Mouse (Mus musculus) layer of hippocampus, adult 9-11 months (tissue): ENCODE data around the gene St6galnac3.

ENCODE experiments used
- DNase-seq: peaks from one replicate; pipeline ENCODE4 v3.0.0; 2022

The St6galnac3 gene

DNA sequence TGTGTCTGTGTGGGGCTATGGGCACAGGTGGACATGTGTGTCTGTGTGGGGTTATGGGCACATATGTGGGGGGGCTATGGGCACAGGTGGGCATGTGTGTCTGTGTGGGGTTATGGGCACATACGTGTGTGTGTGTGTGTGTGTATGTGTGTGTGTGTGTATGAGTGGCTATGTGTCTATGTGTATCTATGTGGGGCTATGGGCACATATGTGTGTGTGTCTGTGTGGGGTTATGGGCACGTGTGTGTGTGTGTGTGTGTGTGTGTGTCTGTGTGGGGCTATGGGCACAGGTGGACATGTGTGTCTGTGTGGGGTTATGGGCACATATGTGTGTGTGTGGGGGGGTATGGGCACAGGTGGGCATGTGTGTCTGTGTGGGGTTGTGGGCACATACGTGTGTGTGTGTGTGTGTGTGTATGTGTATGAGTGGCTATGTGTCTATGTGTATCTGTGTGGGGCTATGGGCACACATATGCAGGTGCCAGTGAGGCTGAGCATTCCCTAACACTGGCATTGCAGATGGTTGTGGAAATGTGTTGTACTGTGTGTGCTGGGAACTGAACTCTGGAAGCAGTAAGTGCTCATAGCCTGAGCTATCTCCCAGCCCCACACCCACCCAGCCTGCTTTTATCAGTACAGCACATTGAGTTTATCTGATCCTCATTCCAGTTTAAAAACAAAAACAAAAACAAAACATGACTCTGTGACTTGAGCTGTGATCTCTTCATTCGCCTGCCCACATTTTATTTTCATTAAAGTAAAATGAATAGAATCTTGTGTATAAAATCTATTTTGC, 8.6 kb upstream of the St6galnac3 start:
- no peak for DNase-seq

DNA sequence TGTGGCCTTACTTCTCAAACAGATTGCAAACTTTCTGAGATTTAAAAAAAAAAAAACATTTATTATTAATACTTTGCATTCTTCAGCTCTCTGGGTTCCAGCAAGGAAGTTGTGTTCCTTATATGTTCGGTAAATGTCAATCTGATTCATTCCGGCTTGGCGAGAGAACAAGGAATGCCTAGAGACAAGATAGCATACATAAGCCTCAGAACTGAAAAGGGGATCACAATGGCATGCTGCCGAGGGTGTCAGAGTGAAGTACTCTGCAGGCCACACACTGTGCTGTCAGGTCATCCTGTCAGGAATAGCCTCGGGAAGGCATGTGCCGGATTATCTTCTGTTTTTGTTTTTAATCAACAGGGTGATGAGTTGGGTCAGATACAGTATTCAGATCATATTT, 7.8 kb upstream of the St6galnac3 start:
- DNase-seq, result no peak

DNA sequence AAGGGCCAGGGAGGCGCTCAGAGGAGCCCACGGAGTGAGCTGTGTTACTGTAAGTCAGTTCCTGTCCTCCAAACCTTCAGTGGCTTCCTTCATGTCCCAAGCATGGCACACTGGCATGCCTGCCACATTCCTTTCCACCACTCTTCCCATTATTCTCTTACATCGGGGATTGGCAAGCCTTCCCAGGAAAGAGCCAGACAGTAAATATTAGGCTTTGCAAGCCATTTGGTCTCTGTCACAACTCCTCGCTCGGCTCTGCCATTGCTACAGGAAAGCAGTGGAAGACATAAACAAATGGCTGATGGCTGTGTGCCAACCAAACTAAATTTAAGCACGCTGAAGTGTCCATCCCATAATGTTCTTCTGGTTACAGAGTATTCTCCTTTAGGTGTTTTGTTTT, 7.1 kb upstream of the St6galnac3 start:
- no peak for DNase-seq

DNA sequence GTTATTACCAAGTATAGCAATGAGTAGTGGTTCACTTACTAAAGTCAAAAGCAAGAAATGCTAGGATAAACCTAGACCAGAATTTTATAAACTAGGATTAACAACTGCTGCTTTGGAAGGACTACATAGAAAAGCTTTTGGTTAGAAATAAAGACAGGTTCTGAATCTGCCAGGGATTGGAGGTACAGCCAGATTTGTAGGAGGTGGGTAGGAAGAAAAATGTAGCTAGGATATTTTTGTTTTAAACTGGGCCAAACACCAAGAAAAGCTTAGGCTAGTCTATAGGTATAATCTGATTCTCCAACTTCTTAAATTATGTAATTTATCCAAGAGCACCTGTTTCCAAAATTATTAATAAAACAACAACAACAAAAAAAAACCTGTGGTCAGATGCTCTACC, 3.6 kb upstream of the St6galnac3 start:
- no peak for DNase-seq

DNA sequence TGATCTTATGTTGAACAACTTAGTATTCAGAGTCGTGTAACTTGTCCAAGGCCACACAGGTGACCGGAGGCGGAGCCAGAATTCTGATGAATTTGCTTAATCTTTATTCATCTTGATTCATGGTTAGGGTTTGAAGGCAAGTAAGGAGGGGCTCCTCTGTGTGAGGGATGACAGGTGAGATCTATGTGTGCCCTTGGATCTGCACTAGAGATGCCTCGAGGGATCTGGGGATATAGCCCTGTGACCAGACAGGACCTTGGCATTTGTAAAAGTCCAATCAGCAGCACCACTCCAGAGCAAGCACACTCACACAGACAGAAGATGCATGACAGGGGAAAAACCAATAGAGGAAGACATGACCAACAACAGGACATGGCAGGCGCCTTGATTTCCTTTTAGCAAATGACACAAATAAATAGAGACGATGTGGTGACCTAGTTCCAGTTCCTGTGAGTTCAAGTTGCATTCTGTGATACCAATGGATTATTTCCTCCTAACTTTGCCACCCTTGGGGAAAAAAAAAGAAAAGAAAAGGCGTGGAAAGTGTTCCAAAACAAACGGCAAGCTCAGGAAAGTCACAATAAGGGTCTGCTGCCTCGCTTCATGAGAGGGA, 1.4 kb downstream of the St6galnac3 start:
- DNase-seq, result no peak

DNA sequence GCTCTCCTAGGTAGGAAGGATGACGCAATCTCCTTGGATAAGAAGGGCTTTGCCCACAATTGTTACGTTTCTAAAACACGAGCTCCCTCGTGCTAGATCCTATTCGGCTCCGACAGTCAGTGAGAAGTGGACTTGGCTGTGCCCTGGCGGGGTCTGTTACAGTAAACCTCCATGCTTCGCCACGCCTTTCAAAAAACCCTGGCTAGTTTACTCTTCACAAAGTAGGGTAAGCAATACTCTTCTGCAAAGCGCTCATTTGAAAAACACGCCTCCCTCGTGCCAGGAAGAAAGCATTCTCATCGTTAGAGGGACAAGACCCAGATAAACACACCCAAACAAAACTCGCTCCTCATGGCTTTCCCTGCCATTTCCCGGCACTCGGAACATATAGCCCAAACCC, 3.4 kb downstream of the St6galnac3 start:
- no peak for DNase-seq

DNA sequence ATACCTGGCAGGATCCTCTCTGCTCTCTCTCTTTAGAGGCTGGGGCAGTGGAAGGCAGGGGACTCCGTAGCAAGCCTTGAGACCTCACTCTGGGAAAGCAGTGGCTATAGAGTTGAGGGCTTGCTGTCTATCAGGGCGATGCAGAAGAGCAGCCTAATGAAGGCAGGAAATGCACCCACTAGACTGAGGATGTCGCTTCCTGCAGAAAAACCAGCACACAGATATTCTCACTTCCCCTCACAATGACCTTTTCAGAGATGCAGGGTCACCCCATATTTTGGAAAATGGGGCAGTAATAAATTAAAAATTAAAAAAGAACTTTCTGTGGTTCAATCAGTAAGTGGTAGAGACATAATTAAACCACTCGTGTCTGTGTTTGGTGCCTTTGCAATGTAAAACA, 4.1 kb downstream of the St6galnac3 start:
- no peak for DNase-seq

DNA sequence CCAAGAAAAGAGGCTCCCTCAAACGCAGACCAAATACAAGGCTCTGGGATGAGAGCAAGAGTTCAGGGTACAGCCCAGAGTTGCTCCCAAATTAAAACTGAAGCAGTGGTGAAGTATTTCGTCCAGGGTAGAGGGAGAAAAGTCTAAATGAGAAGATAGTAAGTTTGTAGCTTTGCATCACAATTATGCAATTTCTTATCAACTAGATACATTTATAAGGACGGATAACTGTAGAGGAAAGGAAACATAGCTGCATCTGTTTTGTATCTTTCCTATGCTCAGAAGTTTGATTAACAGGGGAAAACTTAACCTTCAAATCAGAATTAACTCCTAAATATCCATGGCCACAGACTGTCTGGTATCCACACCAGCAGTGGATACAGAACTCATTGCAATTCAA, 4.7 kb downstream of the St6galnac3 start:
- no peak for DNase-seq

DNA sequence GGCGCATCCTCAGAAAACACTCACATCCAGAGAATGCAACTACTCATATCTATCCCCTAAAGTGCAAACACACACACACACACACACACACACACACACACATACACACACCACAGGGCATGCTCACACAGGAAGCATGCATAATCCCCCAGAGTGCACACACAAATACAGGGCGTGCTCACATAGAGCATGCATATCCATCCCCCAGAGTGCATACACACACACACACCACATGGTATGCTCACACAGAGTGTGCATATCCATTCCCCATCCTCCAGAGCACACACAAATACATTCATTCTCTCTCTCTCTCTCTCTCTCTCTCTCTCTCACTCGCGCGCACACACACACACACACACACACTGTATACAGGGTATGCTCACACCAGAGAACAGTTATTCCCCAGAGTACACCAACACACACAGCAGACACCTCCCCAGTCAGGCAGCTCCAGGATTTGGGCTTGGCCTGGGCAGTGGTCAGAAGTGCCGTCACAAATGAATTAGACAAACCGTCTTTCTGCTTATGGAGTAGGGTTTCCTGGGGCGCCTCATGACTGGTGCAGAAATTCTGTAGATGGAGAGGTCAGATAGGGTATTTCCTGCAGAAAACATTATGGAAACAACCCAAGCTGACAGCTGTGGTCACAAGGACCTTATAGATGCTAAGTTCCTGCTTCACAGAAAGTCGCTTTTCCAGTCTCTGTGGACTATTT, 5.6 kb downstream of the St6galnac3 start:
- no peak for DNase-seq

DNA sequence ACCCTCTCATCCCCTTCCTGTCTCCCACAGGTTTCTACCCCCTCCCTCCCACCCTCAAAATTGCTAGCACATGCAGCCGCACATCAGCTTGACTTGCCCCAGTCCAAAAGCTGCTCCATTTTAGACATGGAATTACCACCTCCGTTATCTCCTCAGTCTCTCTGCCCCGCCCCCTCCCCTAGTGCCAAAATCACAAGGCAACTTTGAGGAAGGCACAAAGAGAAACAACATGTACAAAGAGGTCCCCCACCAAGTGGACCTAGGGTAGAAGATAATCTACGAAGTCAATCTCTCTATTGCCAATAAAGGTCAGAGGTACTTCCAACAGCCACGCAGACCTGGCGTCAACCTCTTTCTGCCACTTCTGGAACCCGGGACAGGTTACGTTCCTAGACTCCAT, 6.2 kb downstream of the St6galnac3 start:
- no peak for DNase-seq

DNA sequence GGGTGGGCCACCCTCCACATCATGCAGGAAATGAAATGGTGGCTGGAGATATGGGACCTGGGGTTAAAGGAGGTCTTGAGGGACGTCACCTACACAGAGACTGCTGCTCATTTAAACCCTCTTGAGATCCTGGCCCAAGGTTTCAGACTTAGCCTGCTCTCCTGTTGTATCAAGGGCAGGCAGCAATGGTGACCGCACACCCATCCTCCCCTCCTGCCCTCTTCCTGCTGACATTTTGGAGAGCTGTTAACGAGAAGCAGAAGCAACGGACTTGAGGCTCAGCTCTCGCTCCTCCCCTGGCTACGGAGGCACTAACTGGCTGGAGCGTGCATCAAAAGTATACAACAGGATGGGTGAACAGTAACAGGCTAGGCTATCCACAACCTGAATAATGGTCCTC, 7.2 kb downstream of the St6galnac3 start:
- no peak for DNase-seq

DNA sequence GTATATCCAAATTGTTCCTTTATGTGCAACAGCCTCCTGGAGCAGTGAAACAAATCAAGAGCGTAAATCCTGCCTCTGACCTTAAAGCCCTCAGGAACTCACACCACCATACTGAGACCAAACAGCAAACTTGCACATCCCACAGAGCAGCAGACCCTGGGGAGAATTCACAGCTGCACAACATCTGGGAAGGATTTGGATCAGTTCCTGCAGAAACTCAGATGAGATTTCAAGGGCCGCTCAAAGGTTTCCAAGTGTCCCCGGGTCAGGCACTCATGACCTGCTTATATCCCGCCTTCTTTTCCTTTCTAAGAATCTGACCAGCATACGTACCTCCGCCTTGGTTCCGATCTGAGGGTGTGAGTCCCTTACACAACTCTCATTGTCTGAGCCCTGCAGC, 9.3 kb downstream of the St6galnac3 start:
- DNase-seq, result no peak

DNA sequence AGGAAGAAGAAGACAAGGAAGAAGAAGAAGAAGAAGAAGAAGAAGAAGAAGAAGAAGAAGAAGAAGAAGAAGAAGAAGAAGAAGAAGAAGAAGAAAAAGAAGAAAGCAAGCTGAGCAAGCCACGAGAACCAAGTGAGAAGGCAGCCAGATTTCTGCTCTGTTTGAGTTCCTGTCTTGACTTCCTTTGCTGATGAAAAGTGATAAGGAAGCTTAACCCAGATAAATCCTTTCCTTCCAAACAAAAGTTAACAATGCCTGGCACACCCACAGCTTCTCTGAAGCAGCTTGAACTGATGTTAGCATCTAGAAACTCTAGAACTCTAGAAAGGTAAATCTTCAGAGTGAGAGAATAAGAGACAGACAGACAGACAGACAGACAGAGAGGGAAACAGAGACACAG, 14.4 kb downstream of the St6galnac3 start:
- DNase-seq, result no peak

DNA sequence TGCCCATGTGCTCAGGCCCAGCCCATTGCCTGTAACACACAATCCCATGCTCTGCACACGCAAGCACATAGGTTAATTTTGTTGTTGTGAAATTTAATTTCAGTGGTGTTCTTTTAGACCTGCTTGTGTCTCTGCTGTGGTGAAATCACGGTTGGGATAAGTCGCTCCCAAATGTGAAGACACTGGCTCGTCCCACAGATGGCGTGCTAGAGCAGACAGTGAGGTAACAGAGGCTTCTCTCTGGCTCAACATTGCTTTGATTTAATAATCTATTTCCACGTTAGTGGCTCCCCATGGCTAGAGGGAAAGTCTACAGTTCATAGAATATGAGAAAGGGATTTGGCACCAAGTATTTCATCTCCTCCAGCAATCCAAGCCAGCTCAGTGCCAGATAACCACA, 17.3 kb downstream of the St6galnac3 start:
- no peak for DNase-seq

DNA sequence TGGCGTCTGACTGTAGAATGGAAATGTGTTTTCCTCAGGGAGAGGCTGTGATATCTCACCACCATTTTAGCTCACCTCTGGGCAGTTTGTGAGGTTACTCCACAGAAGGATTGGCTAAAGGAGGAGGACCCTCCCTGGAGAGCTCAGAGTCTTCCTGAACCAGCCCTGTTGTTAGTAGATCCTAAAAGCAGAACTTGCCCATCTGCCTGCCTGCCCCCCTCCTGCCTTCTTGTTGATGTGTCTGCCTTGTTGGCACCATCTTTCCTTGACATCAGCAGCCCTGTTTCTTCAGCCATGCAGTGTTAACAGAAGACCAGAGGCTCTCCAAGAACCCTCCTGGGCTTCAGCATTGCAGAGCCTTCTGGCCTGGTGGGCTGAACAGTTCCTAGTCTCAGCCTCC, 18.1 kb downstream of the St6galnac3 start:
- DNase-seq, result no peak

DNA sequence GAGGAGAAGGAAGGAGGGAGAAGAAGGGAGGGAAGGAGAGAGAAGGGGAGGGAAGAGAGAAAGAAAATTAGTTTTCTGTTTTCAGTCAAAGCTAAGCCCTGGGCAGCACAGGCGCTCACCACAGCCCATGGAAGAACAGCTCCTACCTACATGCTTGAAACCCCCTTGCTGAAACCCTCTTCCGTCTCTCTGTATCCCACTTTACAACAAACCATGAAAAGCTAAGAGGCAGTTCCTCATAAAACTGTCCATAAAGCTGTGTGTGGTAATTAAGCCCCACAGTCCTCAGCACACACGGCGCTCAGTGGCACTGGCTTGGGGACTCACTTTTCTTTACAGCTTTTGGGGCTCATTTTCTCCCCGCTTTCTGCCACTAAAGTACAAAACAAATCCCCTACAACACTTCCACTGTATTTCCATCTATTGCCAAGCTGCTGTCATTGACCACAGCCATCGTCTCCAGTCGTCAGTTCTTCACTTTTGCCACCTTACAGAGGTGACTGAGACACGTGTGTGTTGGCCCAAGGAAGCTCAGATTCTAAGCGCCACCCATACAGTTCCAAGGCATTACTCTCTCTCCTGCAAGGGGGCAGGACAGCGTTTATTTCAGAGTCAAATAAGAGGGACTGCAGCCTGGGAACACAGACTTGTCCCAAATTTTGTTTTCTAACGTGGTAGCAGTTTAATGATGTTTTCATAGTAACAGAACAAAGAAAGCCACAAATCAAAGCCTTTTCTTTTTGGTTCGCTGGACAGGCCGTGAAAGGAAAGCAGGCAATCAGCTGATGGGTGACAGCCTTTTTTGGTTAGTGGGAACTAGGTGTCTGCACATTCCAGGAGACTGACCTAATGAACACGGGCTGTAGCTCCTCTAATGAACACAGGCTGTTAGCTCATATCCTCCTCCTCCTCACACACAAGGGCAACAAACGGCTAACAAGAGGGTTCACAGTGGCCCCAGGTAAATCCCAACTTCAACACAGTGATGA, 22.9 kb downstream of the St6galnac3 start:
- DNase-seq, result no peak

DNA sequence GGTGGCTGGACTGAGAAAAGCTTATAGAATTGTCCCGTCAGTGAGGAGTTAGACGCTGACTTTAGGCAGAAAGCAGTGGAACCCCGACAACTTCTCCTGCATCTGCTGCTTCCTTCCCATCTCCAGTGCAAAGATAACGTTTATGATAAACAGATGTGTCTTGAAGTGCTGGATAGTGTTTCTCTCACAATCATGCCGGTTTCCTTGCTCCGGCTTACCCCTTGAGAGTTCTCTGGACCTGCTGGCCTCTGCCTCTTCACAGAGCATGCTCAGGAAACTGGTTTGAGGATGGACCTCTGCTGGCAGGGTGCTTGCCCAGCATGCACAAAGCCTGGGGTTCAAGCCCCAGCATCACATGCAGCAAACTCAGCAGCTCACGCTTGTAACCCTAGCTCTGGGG, 23.8 kb downstream of the St6galnac3 start:
- DNase-seq, result no peak

DNA sequence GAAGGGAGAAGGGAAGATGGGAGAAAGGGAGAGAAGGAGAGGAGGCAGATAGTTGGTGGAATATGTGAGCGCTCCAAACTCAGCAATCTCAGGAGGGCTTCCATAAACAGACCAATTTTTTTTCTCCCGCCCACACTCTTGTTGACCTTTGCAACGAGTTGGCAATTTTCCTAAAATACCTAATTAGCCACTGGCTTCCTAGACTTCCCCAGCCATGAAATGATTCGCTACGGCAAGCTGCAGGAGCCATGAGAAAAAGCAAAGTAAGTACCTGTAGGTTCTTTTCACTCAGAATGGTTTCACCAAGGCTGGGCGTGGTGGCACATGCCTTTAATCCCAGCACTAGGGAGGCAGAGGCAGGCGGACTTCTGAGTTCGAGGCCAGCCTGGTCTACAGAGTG, 25.9 kb downstream of the St6galnac3 start:
- no peak for DNase-seq

DNA sequence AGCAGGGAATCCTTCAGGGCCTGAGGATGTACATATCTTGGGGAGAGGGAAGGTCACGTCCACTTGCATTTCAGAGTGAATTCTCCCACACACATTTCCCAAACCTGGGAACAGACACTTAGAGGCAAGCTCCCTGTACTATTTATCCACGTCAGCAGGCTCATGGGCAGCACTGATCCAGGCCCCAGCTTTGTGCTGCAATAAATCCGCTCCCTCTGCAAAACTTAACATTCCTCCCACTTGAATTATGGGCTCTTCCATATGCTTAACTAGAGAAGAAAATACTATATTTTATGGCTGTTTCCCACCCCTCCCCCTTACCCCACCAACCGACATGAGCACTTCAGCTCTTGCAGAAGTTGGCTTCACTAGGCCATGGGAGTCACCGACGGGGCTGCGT, 32.0 kb downstream of the St6galnac3 start:
- DNase-seq, result no peak

DNA sequence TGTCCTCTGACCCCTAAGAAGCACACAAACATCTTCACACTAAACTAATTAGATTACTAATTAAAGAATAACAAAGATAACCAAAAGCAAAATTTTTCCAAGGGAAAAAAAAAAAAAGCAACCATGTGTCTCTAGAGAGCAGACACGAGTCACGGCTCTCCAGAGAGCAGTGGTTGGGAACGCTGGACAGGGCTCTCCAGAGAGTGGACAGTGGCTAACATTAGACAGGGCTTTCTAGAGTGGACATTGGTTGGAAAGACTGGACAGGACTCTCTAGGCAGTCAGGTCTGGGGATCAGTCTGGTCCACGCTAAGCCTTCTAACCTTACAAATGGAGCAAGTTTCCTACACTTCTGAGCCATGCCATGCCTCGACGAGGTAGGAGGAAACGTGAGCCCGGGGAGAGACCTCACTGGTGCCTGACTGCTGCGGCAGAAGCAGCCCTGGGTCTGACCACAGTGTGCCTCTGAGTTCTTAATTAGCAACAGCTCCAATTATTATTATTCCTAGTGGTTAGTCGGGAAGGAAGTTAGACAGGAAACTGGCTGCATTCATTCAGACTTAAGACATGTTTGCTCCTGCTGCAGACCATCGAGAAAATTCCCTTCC, 32.7 kb downstream of the St6galnac3 start:
- DNase-seq, result no peak

DNA sequence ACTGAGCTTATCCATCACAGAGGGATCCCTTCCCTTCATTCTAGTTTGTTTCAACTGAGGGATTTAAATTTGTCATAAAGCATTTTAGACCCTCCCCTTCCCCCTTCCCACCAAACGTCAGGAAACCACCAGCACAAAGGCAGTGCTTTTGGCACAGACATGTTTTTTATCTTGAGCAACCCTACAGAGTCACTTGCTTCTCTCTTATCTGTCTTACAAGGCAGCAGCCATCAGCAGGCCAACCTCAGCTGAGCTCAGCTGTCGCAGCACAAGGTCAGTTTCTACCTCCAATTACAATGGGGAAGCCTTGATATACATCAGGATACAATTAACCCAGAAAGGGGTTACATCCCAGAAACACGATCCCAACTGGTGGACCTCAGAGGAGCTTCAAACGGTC, 33.4 kb downstream of the St6galnac3 start:
- no peak for DNase-seq

DNA sequence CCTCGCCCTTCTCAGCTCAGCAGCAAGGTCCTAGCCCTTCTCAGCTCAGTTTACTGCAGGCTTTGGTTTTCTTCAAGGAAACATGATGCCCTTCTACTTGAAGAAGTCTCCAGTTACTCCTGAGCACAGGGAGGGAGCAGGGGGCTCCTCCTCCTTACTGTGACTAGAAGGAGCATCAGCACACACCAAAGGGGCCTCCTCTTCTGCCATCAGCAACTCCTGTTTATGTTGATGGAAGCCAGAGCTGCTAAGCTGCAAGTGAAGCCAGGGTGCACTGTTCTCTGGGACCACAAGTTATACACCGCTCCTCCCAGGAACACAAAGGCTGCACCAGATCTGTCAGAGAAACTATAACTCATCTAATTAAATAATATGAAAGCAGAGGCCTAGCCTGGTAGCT, 34.4 kb downstream of the St6galnac3 start:
- no peak for DNase-seq
